8 mouse cellular contexts compared by ENCODE assay signal in genomic region chr17:15826928-15827327, GRCm38 (mm10). TPM values are rescaled to one million over a fixed set of nuclear protein-coding genes. Genes with fewer than 3 reads are reported as not detected.
DNase-seq lines count a peak whose midpoint lies in the region; ATAC-seq and TF ChIP-seq lines count a peak whose summit lies in the region.

No protein-coding gene starts in this region.

- no peak for TF ChIP-seq CTCF in ES-Bruce4 (IDR thresholded peaks at IDR 0.05; ENCODE audit: low read depth, low read length)

- H3K4me2 ChIP-seq in heart, embryonic 14.5 days (ENCODE audit: low read length): peak overlapping the region; percentile 97
- H3K4me2 ChIP-seq in embryonic facial prominence, embryonic 14.5 days (ENCODE audit: low read depth, low read length): peak overlapping the region; percentile 68
- peak overlapping the region; percentile 84 for H3K4me2 ChIP-seq in limb, embryonic 13.5 days (replicated peaks)
- peak overlapping the region; percentile 74 for H3K4me2 ChIP-seq in stomach, embryonic 15.5 days

- H3K36me3 ChIP-seq in heart, embryonic 14.5 days (ENCODE audit: control insufficient read depth, insufficient read depth, low read length): no peaks in the 10 kb centered on the region
- no peaks in the 10 kb centered on the region for H3K36me3 ChIP-seq in ES-Bruce4 (ENCODE audit: control insufficient read depth, insufficient read depth, low read length, poor library complexity, severe bottlenecking)
- no peaks in the 10 kb centered on the region for H3K36me3 ChIP-seq in embryonic facial prominence, embryonic 14.5 days (ENCODE audit: control insufficient read depth, insufficient read depth, low read length)
- no peaks in the 10 kb centered on the region for H3K36me3 ChIP-seq in limb, embryonic 13.5 days
- no peaks in the 10 kb centered on the region for H3K36me3 ChIP-seq in stomach, embryonic 15.5 days

- WGBS in heart, embryonic 14.5 days: under 1% methylated on average over 18 of the region's 18 CpGs
- under 1% methylated on average over 18 of the region's 18 CpGs for WGBS in embryonic facial prominence, embryonic 14.5 days
- under 1% methylated on average over 18 of the region's 18 CpGs for WGBS in limb, embryonic 13.5 days
- 1% methylated on average over 18 of the region's 18 CpGs for WGBS in stomach, embryonic 15.5 days

- H3K4me1 ChIP-seq in heart, embryonic 14.5 days (ENCODE audit: control insufficient read depth in 2 of 2, insufficient read depth in 2 of 2, low read length in 2 of 2): peaks cover 5 to 38% of the 10 kb centered on the region in 2 experiments
- no peaks in the 10 kb centered on the region for H3K4me1 ChIP-seq in ES-Bruce4 (ENCODE audit: control insufficient read depth, insufficient read depth, low read length)
- peaks cover 24% of the 10 kb centered on the region for H3K4me1 ChIP-seq in embryonic facial prominence, embryonic 14.5 days (ENCODE audit: control insufficient read depth, insufficient read depth, low read length)
- H3K4me1 ChIP-seq in limb, embryonic 13.5 days: peaks cover 46% of the 10 kb centered on the region
- H3K4me1 ChIP-seq in stomach, embryonic 15.5 days: peaks cover 4% of the 10 kb centered on the region; the same call in 1 of the 2 replicates

- no peak for ATAC-seq in heart, embryonic 14.5 days (ENCODE audit: insufficient number of reproducible peaks, insufficient read depth, low FRiP score, low read depth)
- ATAC-seq in embryonic facial prominence, embryonic 14.5 days (ENCODE audit: low read depth): peak; percentile 14; the same call in 1 of the 2 replicates
- ATAC-seq in limb, embryonic 13.5 days (ENCODE audit: low FRiP score, low read depth): peak; percentile 17
- peak; percentile 4; the same call in 1 of the 2 replicates for ATAC-seq in stomach, embryonic 15.5 days (ENCODE audit: insufficient read depth, low FRiP score, low read depth)

- no peak for TF ChIP-seq POLR2A in ES-Bruce4 (IDR thresholded peaks at IDR 0.05; ENCODE audit: insufficient read depth, low read length)

- intact Hi-C loops in heart, postnatal 25 days (cut with DNase I): loop anchor here (10.0 kb wide), 1 partner anchor 122 kb away; the partner anchor contains the start of gene Chd1

- DNase-seq in heart, postnatal 25 days (ENCODE audit: low spot score): no peak
- peak; percentile 63 for DNase-seq in embryonic facial prominence, embryonic 14.5 days (ENCODE audit: low spot score)
- DNase-seq in frontal cortex, postnatal 10 days (ENCODE audit: low spot score in 2 of 2): no peak
- no peak for DNase-seq in thymus, postnatal 10 days (ENCODE audit: low spot score in 2 of 2)

- no peaks in the 10 kb centered on the region for H3K27me3 ChIP-seq in heart, embryonic 14.5 days (ENCODE audit: control insufficient read depth, insufficient read depth, low read length)
- peaks cover 12% of the 10 kb centered on the region; the same call in 1 of the 2 replicates for H3K27me3 ChIP-seq in ES-Bruce4 (ENCODE audit: control insufficient read depth, insufficient read depth, low read length, poor library complexity, severe bottlenecking)
- H3K27me3 ChIP-seq in embryonic facial prominence, embryonic 14.5 days (replicated peaks; ENCODE audit: control insufficient read depth, insufficient read depth, low read length): peaks cover 13% of the 10 kb centered on the region; the same call in 1 of the 2 replicates
- H3K27me3 ChIP-seq in limb, embryonic 13.5 days: peaks cover 13% of the 10 kb centered on the region
- H3K27me3 ChIP-seq in stomach, embryonic 15.5 days (replicated peaks): no peaks in the 10 kb centered on the region

- H3K9me3 ChIP-seq in heart, embryonic 14.5 days (ENCODE audit: control insufficient read depth, low read length): no peaks in the 10 kb centered on the region
- no peaks in the 10 kb centered on the region for H3K9me3 ChIP-seq in ES-Bruce4 (replicated peaks; ENCODE audit: control insufficient read depth, insufficient read depth, low read length, poor library complexity, severe bottlenecking)
- H3K9me3 ChIP-seq in embryonic facial prominence, embryonic 14.5 days (ENCODE audit: control insufficient read depth, low read length): no peaks in the 10 kb centered on the region
- H3K9me3 ChIP-seq in limb, embryonic 13.5 days: no peaks in the 10 kb centered on the region
- no peaks in the 10 kb centered on the region for H3K9me3 ChIP-seq in stomach, embryonic 15.5 days

- H3K9ac ChIP-seq in heart, embryonic 14.5 days (ENCODE audit: low read length): peak overlapping the region; percentile 74
- peak overlapping the region; percentile 47 for H3K9ac ChIP-seq in ES-Bruce4 (ENCODE audit: low read depth, poor library complexity, severe bottlenecking)
- peak overlapping the region; percentile 54 for H3K9ac ChIP-seq in embryonic facial prominence, embryonic 14.5 days (ENCODE audit: low read depth, low read length)
- peak overlapping the region; percentile 53 for H3K9ac ChIP-seq in limb, embryonic 13.5 days
- H3K9ac ChIP-seq in stomach, embryonic 15.5 days: peak overlapping the region; percentile 18; the same call in 1 of the 2 replicates

- peak overlapping the region; percentile 25 to 58 for H3K27ac ChIP-seq in heart, embryonic 14.5 days (replicated peaks in 1 of 2; ENCODE audit: control insufficient read depth in 1 of 2, insufficient read depth in 1 of 2, low read depth in 2 of 2, low read length in 2 of 2)
- no peak overlapping the region for H3K27ac ChIP-seq in ES-Bruce4 (ENCODE audit: insufficient read depth, low read length)
- peak overlapping the region; percentile 94 for H3K27ac ChIP-seq in embryonic facial prominence, embryonic 14.5 days (replicated peaks; ENCODE audit: low read depth, low read length)
- H3K27ac ChIP-seq in limb, embryonic 13.5 days: peak overlapping the region; percentile 65
- H3K27ac ChIP-seq in stomach, embryonic 15.5 days: peak overlapping the region; percentile 90

- TF ChIP-seq EP300 in ES-Bruce4 (IDR thresholded peaks at IDR 0.05; ENCODE audit: insufficient read depth, low read depth, low read length): no peak

- peak overlapping the region; percentile 89 to 96 for H3K4me3 ChIP-seq in heart, embryonic 14.5 days (ENCODE audit: control insufficient read depth in 1 of 2, insufficient read depth in 1 of 2, low read depth in 1 of 2, low read length in 2 of 2)
- peak overlapping the region; percentile 80 for H3K4me3 ChIP-seq in ES-Bruce4 (ENCODE audit: low read depth, low read length)
- peak overlapping the region; percentile 90 for H3K4me3 ChIP-seq in embryonic facial prominence, embryonic 14.5 days (ENCODE audit: low read depth, low read length)
- peak overlapping the region; percentile 96 for H3K4me3 ChIP-seq in limb, embryonic 13.5 days
- peak overlapping the region; percentile 95 for H3K4me3 ChIP-seq in stomach, embryonic 15.5 days (replicated peaks)

RNA-seq across cellular contexts. Expression of gene Rgmb, which starts 3.9 kb away (rescaled TPM):
- 10.3 and 12.9 TPM in 2 replicates for polyA plus RNA-seq in heart, embryonic 14.5 days (2014; fragmentation: Nextera tagmentation; extraction: Ambion mirVana)
- 10 to 100 TPM; 21.4 to 30.0 TPM for total RNA-seq in heart, postnatal 25 days (2021)
- 10.9 and 11.2 TPM in 2 replicates for polyA plus RNA-seq in ES-Bruce4 (2011; ENCODE audit: insufficient read depth, insufficient read length, low read depth, missing spikeins)
- polyA plus RNA-seq in embryonic facial prominence, embryonic 14.5 days (2014; fragmentation: Nextera tagmentation; extraction: Ambion mirVana): 38.5 and 45.2 TPM in 2 replicates
- 20.0 and 20.2 TPM in 2 replicates for polyA plus RNA-seq in limb, embryonic 13.5 days (2015; fragmentation: Nextera tagmentation; extraction: Ambion mirVana)
- 49.6 and 53.1 TPM in 2 replicates for polyA plus RNA-seq in stomach, embryonic 15.5 days (2015; fragmentation: Nextera tagmentation; extraction: Ambion mirVana)

Comparison
In these comparisons a context has a peak if more than half of its experiments do, and no peak if none do; other contexts are left out.
1. H3K9ac ChIP-seq: peak in every context shown above with its lines; median percentile 74 in heart, embryonic 14.5 days; 54 in embryonic facial prominence, embryonic 14.5 days; 53 in limb, embryonic 13.5 days; 47 in ES-Bruce4; 18 in stomach, embryonic 15.5 days.